Mouse (Mus musculus) kidney, adult 2 months (tissue): ENCODE results near the gene Olfr328.

Experiments
- CTCF ChIP-seq: fragments of 200-500 bp; conservative IDR thresholded peaks from 2 replicates; pipeline ENCODE4 v1.5.1; 2011; ENCODE audit warnings: low read depth, mild to moderate bottlenecking, control low read depth, low read length, moderate library complexity, mixed read lengths; ENCODE audit not compliant: insufficient read depth, insufficient read length
- POLR2A ChIP-seq: fragments of 200-500 bp; IDR thresholded peaks from one replicate; pipeline ENCODE4 v1.6.1; 2011; ENCODE audit warnings: low read depth, low read length, control low read depth

DNA sequence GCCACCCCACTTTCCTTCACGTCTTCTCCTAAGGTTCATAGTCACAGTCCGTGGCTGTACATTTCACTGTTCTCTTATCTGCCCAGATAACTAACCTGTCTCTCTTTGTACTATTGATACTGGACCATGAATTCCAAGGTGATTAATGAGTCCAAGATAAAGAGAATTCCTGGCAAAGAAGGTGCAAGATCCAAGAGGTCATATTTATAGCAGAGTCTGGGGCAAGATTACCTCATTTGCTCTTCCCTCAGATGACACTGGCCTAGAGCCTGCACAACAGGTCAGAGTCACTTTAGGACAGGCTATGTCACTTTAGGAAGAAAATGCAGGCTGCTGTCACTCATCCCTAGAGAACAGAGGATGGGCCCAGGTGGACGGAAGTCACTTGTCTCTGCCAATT is 49.8 kb upstream of the Olfr328 start:
- TF ChIP-seq POLR2A (no peak), CTCF (no peak)
